Mouse (Mus musculus) neutrophil, adult 59 days (primary cell): Measurements from ENCODE around the gene Plb1. TPM values are rescaled to one million over a fixed set of nuclear protein-coding genes. Genes with fewer than 3 reads are reported as not detected.

Source experiments
- total RNA-seq, 2 experiments: library from RNA; stranded (reverse); gene quantifications; 1 replicate in 1 of 2; 2 replicates in 1 of 2; pipeline ENCODE4 v1.2.4; 2023

The Plb1 gene
- not detected for total RNA-seq

DNA sequence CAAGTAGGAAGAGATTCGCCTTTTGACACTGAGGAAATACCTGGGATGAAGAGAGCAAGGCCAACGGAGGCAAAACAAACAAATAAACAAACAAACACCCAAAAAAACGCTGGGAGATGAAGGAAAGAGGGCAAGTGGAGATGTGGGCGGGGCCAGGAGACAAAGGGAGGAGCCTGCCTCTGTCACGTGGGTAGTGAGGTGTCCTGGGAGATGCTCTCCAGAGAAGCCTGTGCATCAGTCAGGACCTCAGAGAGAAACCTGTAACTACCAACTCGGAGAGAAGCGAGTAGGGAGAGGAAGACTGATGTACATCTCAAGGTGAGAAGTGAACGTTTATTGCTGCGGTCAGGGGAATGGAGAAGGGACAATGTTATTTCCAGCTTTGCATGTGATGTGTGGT lies at the start of gene Plb1:
Gene Plb1, plus strand, starts transcription at position 235 of the 400 bp plus-strand sequence.

Other genes with a start within 250 kb of the Plb1 start
- 100 to 1,000 TPM; 264 to 280 TPM for gene Fosl2, start 96.9 kb upstream of the Plb1 start, total RNA-seq
- 100 to 1,000 TPM; 258 to 259 TPM for gene Ppp1cb, start 226.1 kb downstream of the Plb1 start, total RNA-seq